Mouse (Mus musculus): ENCODE measurements around the gene Ap3s2. TPM values are rescaled to one million over a fixed set of nuclear protein-coding genes. Genes with fewer than 3 reads are reported as not detected.
A peak's percentile ranks its signal among the peaks of the same experiment; 100 is the strongest.

Gene Ap3s2
- 39.2 and 42.2 TPM in 2 replicates for polyA plus RNA-seq (2012; rRNA removed)

GRCm38 (mm10) chr7:79920344-79920983, at the start of gene Ap3s2:
Ap3s2 (minus strand) TSS chr7:79920649.
- Histone ChIP-seq H3K4me1 (ENCODE audit: control insufficient read depth, insufficient read depth, low read length) (no peaks in the 10 kb centered on the region), H3K27ac (ENCODE audit: insufficient read depth, low read length) (peak within 1 kb of the TSS; percentile 65; the same call in 1 of the 2 replicates), H3K4me3 (ENCODE audit: insufficient read depth, low read length) (peak within 1 kb of the TSS; percentile 74)
- peak; percentile 57; the same call in 1 of the 2 replicates for TF ChIP-seq POLR2A (IDR thresholded peaks at IDR 0.05; ENCODE audit: extremely low read depth, insufficient read depth, low read length)
- TF ChIP-seq CTCF (IDR thresholded peaks at IDR 0.05; ENCODE audit: extremely low read depth, insufficient read depth, low read length) = no peak

- TF ChIP-seq CTCF (IDR thresholded peaks at IDR 0.05; ENCODE audit: extremely low read depth, insufficient read depth, low read length) = no peak
- no peak for TF ChIP-seq POLR2A (IDR thresholded peaks at IDR 0.05; ENCODE audit: extremely low read depth, insufficient read depth, low read length)
- Histone ChIP-seq H3K4me3 (ENCODE audit: insufficient read depth, low read length) (no peak overlapping the region), H3K27ac (ENCODE audit: insufficient read depth, low read length) (no peak overlapping the region), H3K4me1 (ENCODE audit: control insufficient read depth, insufficient read depth, low read length) (no peaks in the 10 kb centered on the region)
Observed at GRCm38 (mm10) chr7:79968326-79968725, 47.9 kb upstream of the Ap3s2 start.

- Histone ChIP-seq H3K27ac (ENCODE audit: insufficient read depth, low read length) (no peak overlapping the region), H3K4me1 (ENCODE audit: control insufficient read depth, insufficient read depth, low read length) (no peaks in the 10 kb centered on the region), H3K4me3 (ENCODE audit: insufficient read depth, low read length) (no peak overlapping the region)
- TF ChIP-seq CTCF (IDR thresholded peaks at IDR 0.05; ENCODE audit: extremely low read depth, insufficient read depth, low read length) = no peak
Observed at GRCm38 (mm10) chr7:79961600-79961999, 41.2 kb upstream of the Ap3s2 start.

GRCm38 (mm10) chr7:79956131-79956530, 35.7 kb upstream of the Ap3s2 start:
- Histone ChIP-seq H3K4me3 (ENCODE audit: insufficient read depth, low read length) (no peak overlapping the region), H3K27ac (ENCODE audit: insufficient read depth, low read length) (no peak overlapping the region), H3K4me1 (ENCODE audit: control insufficient read depth, insufficient read depth, low read length) (no peaks in the 10 kb centered on the region)
- TF ChIP-seq POLR2A (IDR thresholded peaks at IDR 0.05; ENCODE audit: extremely low read depth, insufficient read depth, low read length) = no peak
- no peak for TF ChIP-seq CTCF (IDR thresholded peaks at IDR 0.05; ENCODE audit: extremely low read depth, insufficient read depth, low read length)

- Histone ChIP-seq H3K4me1 (ENCODE audit: control insufficient read depth, insufficient read depth, low read length) (no peaks in the 10 kb centered on the region), H3K4me3 (ENCODE audit: insufficient read depth, low read length) (no peak overlapping the region), H3K27ac (ENCODE audit: insufficient read depth, low read length) (no peak overlapping the region)
- TF ChIP-seq CTCF (IDR thresholded peaks at IDR 0.05; ENCODE audit: extremely low read depth, insufficient read depth, low read length) (no peak), POLR2A (IDR thresholded peaks at IDR 0.05; ENCODE audit: extremely low read depth, insufficient read depth, low read length) (no peak)
Observed at GRCm38 (mm10) chr7:79954890-79955289, 34.4 kb upstream of the Ap3s2 start.

- no peaks in the 10 kb centered on the region for H3K4me1 ChIP-seq (ENCODE audit: control insufficient read depth, insufficient read depth, low read length)
- TF ChIP-seq POLR2A (IDR thresholded peaks at IDR 0.05; ENCODE audit: extremely low read depth, insufficient read depth, low read length) = no peak
- no peak for TF ChIP-seq CTCF (IDR thresholded peaks at IDR 0.05; ENCODE audit: extremely low read depth, insufficient read depth, low read length)
- no peak overlapping the region for H3K4me3 ChIP-seq (ENCODE audit: insufficient read depth, low read length)
Observed at GRCm38 (mm10) chr7:79951038-79951437, 30.6 kb upstream of the Ap3s2 start.

GRCm38 (mm10) chr7:79950236-79950635, 29.8 kb upstream of the Ap3s2 start:
- Histone ChIP-seq H3K27ac (ENCODE audit: insufficient read depth, low read length) (no peak overlapping the region), H3K4me1 (ENCODE audit: control insufficient read depth, insufficient read depth, low read length) (no peaks in the 10 kb centered on the region), H3K4me3 (ENCODE audit: insufficient read depth, low read length) (no peak overlapping the region)
- TF ChIP-seq POLR2A (IDR thresholded peaks at IDR 0.05; ENCODE audit: extremely low read depth, insufficient read depth, low read length) (no peak), CTCF (IDR thresholded peaks at IDR 0.05; ENCODE audit: extremely low read depth, insufficient read depth, low read length) (no peak)

More at GRCm38 (mm10) chr7:79951038-79951437, 30.6 kb upstream of the Ap3s2 start:
- H3K27ac ChIP-seq (ENCODE audit: insufficient read depth, low read length) = no peak overlapping the region

GRCm38 (mm10) chr7:79935511-79936205, 15.2 kb upstream of the Ap3s2 start:
- TF ChIP-seq CTCF (IDR thresholded peaks at IDR 0.05; ENCODE audit: extremely low read depth, insufficient read depth, low read length) (no peak), POLR2A (IDR thresholded peaks at IDR 0.05; ENCODE audit: extremely low read depth, insufficient read depth, low read length) (0 out of 2 replicates have a peak, but pooled peaks have one; percentile 37)
- H3K4me1 ChIP-seq (ENCODE audit: control insufficient read depth, insufficient read depth, low read length) = peaks cover 5% of the 10 kb centered on the region
- peak overlapping the region; percentile 74 for H3K4me3 ChIP-seq (ENCODE audit: insufficient read depth, low read length)
- H3K27ac ChIP-seq (ENCODE audit: insufficient read depth, low read length) = peak overlapping the region; percentile 77

GRCm38 (mm10) chr7:79934862-79935510, 14.5 kb upstream of the Ap3s2 start, which contains the start of gene Arpin:
Arpin (minus strand) TSS chr7:79935359.
- H3K4me1 ChIP-seq (ENCODE audit: control insufficient read depth, insufficient read depth, low read length) = peaks cover 5% of the 10 kb centered on the region
- peak within 1 kb of the TSS; percentile 74 for H3K4me3 ChIP-seq (ENCODE audit: insufficient read depth, low read length)
- H3K27ac ChIP-seq (ENCODE audit: insufficient read depth, low read length) = peak within 1 kb of the TSS; percentile 77
- 0 out of 2 replicates have a peak, but pooled peaks have one; percentile 10 for TF ChIP-seq POLR2A (IDR thresholded peaks at IDR 0.05; ENCODE audit: extremely low read depth, insufficient read depth, low read length)
- TF ChIP-seq CTCF (IDR thresholded peaks at IDR 0.05; ENCODE audit: extremely low read depth, insufficient read depth, low read length) = no peak
